In genomic region chr6:56362128-56362545, GRCm38 (mm10) we compare ENCODE assay signal across 8 mouse cellular contexts.
A peak's percentile ranks its signal among the peaks of the same experiment; 100 is the strongest.
DNase-seq lines count a peak whose midpoint lies in the region; ATAC-seq and TF ChIP-seq lines count a peak whose summit lies in the region.

No protein-coding gene starts in this region.

- no peaks in the 10 kb centered on the region for H3K36me3 ChIP-seq in embryonic facial prominence, embryonic 15.5 days
- H3K36me3 ChIP-seq in hindbrain, embryonic 10.5 days, result no peaks in the 10 kb centered on the region

- TF ChIP-seq POLR2A in brain, embryonic 14.5 days (IDR thresholded peaks at IDR 0.05; ENCODE audit: borderline replicate concordance, extremely low read depth, insufficient read depth, insufficient read length, poor library complexity, severe bottlenecking), result 0 out of 2 replicates have a peak, but pooled peaks have one; percentile 28

- peaks cover 8% of the 10 kb centered on the region for H3K4me1 ChIP-seq in embryonic facial prominence, embryonic 15.5 days
- peaks cover 21% of the 10 kb centered on the region for H3K4me1 ChIP-seq in hindbrain, embryonic 10.5 days (replicated peaks)

- DNase-seq in layer of hippocampus, adult 11-12 months (ENCODE audit: low spot score), result peak; percentile 41
- no peak for DNase-seq in layer of hippocampus, adult 9-10 months (ENCODE audit: low spot score)
- DNase-seq in brain, embryonic 14.5 days (ENCODE audit: low read depth), result peak; percentile 82
- peak; percentile 72 for DNase-seq in hindbrain, embryonic 10.5 days (ENCODE audit: low spot score)
- DNase-seq in lung, postnatal 14 days, result peak; percentile 1
- no peak for DNase-seq in adrenal gland, adult 8-10 months
- no peak for DNase-seq in adrenal gland, postnatal 4 days (ENCODE audit: low spot score in 2 of 2)

- peak overlapping the region; percentile 67 for H3K4me2 ChIP-seq in embryonic facial prominence, embryonic 15.5 days (replicated peaks)

- peak; percentile 89 for ATAC-seq in embryonic facial prominence, embryonic 15.5 days (ENCODE audit: insufficient number of reproducible peaks, low FRiP score, low TSS enrichment, low read depth)

- peak overlapping the region; percentile 31; the same call in 1 of the 2 replicates for H3K9ac ChIP-seq in embryonic facial prominence, embryonic 15.5 days

- peak; percentile 64 for TF ChIP-seq CTCF in brain, embryonic 14.5 days (IDR thresholded peaks at IDR 0.05; ENCODE audit: borderline replicate concordance, extremely low read depth, insufficient read depth, insufficient read length)

- peaks cover 17% of the 10 kb centered on the region for H3K27me3 ChIP-seq in embryonic facial prominence, embryonic 15.5 days
- H3K27me3 ChIP-seq in hindbrain, embryonic 10.5 days (ENCODE audit: insufficient read depth, poor library complexity, severe bottlenecking), result peaks cover 8% of the 10 kb centered on the region

- 1% methylated on average over 10 of the region's 10 CpGs for WGBS in embryonic facial prominence, embryonic 15.5 days
- WGBS in hindbrain, embryonic 10.5 days, result 0% methylated on average over 10 of the region's 10 CpGs

- no peaks in the 10 kb centered on the region for H3K9me3 ChIP-seq in embryonic facial prominence, embryonic 15.5 days (replicated peaks)
- no peaks in the 10 kb centered on the region for H3K9me3 ChIP-seq in hindbrain, embryonic 10.5 days

- no peak overlapping the region for H3K27ac ChIP-seq in embryonic facial prominence, embryonic 15.5 days (replicated peaks)
- H3K27ac ChIP-seq in hindbrain, embryonic 10.5 days, result peak overlapping the region; percentile 87

- H3K4me3 ChIP-seq in embryonic facial prominence, embryonic 15.5 days (replicated peaks), result peak overlapping the region; percentile 35
- H3K4me3 ChIP-seq in hindbrain, embryonic 10.5 days, result peak overlapping the region; percentile 65

Comparison
In these comparisons a context has a peak if more than half of its experiments do, and no peak if none do; other contexts are left out.
1. DNase-seq: peak in layer of hippocampus, adult 11-12 months (single experiment), brain, embryonic 14.5 days (single experiment), hindbrain, embryonic 10.5 days (single experiment) and lung, postnatal 14 days (single experiment); none in layer of hippocampus, adult 9-10 months (single experiment), adrenal gland, adult 8-10 months (single experiment) and adrenal gland, postnatal 4 days (0 of 2).